Mouse (Mus musculus) layer of hippocampus, postnatal 14 days (tissue): ENCODE measurements around the gene Rsph10b. TPM values are rescaled to one million over a fixed set of nuclear protein-coding genes. Genes with fewer than 3 reads are reported as not detected.

Experiments
- DNase-seq, 2 experiments: peaks; one replicate each; pipeline ENCODE4 v3.0.0; 2021 to 2022; ENCODE audit warnings: low spot score in 2 of 2, mixed read lengths in 1 of 2
- total RNA-seq, 2 experiments: library from RNA; stranded (reverse); gene quantifications; 2 replicates each; pipeline ENCODE4 v1.2.3; 2021

Rsph10b gene
- total RNA-seq, 2 experiments from 2014 or later: 3.0 to 5.4 TPM

DNA sequence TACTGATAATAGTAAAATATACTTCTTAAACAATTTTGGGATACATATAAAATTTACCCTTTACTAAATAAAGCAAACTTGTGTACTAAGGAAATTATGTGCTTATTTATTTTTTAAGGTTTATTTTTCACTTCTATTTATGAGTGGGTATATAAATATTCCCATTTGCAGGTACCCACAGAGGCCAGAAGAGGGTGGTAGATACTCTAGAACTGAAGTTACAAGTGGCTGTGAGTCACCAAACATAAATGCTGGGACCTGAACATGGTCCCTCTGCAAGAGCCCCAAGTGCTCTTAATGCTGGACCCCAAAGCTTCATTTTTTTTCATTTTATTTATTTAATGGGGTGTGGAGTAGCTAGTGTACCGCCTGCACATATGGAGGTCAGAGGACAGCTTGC, 1.0 kb downstream of the Rsph10b start:
- DNase-seq: no peak

DNA sequence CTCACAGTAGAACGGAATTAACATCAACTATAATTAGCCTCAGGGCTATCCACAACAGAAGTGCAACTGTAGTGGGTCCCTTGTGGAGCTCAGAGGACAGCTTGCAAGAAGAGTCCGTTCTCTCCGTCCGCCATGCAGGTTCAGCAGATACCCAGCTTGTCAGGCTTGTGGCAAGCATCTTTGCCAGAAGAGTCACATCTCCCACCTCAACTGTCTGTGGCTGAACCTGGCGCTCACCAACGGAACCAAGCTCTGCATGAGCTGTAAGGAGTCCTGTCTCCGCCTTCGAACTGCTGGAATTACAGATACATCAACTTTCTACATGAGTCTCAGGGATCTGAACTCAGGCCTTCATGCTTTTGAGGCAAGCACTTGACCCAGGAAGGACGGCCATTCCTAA, 3.3 kb downstream of the Rsph10b start:
- no peak for DNase-seq

DNA sequence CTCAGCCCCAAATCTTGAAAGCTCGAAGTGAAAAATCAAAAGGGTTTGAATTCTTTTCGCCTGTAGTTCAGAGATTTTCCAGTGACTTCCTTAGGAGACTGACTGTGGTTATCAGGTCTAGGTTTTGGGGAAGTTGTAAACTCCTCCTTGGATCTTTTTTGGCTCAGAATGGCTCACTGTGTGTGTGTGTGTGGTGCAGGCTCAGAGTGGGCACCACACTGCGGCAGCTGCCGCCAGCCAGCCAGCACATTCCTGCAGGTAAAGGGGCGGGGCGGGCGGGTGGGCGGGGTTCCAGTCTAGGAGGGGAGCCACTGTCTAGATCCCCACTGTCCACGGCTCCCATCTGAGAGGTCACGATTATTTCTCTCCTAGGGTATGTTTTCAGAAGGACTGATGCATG, 8.8 kb downstream of the Rsph10b start:
- DNase-seq: no peak

DNA sequence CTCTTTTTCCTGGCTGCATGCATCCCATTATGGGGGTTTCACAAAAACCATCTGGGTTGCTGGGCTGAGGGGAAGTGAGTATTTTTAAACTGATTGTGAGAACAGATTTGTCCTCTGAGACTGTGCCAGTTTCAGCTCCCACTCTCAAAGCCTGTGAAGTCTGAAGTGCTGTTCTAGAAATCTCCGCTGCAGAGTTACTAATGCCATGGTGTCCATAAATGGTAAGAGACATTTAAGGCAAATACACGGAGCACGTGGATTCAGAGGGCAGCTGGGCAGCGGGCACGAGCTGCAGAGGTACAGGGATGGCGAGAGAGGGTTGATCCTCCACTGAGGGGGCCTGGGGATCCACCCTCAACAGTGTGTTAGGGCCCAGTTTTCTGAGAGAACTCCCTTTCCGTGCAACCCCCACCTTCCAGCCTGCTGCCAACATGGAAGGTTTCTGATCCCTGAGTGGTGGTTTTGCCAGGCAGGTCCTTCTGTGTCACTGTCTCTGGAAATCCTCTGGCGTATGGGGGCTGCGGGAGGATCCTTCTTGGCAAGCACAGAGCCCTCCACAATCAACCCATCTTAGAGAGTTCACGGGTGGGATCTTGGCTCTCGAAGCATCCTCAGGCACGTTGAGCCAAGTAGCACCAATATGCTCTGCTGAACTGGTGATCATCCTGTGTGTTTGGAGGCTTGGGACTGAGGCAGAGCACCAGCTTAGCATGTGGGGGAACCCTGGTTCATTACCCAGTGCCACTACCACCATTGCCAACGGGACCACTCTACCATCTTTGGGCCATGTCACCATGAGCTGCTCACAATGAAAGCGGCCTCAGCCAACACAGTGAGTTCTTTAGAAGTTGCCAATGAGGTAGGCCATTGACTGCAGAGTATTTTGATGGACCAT, 10.6 kb downstream of the Rsph10b start:
- DNase-seq: peak; percentile 81 to 93

DNA sequence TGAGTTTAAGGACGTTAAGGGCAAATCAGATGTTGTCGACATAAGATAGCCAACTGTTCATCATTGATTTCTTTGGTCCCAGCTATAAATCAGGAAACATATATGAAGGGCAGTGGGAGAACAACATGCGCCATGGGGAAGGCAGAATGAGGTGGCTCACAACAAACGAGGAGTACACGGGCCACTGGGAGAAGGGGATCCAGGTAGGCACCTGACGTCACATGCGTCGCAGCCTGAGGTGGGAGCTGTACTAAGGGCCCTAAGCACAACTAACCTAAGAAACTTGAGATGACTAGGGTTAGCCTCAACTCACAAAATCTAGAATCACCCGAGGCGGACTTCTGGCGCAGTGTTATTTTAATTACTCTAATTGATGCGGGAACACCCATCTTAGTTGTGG, 15.5 kb downstream of the Rsph10b start:
- DNase-seq: no peak

DNA sequence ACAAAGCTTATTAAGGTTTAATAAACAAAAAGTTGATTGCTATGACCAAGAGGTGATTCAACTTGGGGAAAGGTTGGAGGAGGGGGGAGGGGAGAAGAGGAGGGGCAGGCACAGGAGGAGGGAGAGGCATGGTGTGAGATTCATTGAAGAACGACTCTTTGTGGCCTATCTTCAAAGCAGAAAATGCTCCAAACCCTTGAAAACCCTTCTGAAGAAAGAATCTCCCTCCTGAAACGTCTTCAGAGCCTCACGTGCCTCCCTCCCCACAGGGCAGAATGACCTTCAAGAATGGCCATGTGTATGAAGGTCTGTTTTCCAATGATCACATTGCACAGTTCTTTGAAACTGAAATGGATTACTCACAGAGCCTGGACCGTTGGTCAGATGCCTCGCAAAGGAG, 17.2 kb downstream of the Rsph10b start:
- DNase-seq: no peak

DNA sequence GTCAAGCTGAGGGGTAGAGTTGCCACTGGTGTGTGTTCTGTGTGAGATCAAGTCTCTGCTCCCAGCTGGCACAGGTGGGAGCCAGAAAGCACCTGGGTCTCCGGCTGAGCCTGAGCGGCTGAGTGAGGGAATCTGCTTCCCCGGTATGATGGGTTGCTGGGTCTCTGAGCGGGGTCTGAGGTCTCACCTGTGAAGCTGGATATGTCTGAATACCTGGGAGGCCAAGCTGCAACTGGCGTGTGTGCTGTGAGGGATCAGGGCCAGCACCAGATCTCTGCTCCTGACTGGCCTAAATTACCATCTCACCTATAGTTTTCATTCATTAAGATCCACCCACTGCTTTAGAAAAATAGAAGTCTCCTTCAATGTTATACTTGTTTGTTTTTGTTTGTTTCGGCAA, 24.3 kb downstream of the Rsph10b start:
- DNase-seq: no peak

DNA sequence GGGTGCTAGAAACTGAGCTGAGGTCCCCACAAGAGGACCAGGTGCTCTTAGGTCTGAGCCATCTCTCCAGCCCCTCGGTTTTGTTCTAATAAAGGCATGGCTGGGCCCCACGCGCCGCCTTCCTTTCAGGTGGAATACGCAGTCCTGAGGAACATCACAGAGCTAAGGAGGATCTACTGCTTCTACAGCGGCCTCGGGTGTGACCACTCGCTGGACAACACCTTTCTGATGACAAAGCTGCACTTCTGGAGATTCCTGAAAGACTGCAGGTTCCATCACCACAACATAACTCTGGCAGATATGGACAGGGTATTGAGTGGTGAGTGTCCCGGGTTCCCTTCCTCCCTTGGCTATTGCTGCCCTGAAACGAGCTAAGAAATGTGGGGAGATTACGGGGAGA, 26.7 kb downstream of the Rsph10b start:
- no peak for DNase-seq

DNA sequence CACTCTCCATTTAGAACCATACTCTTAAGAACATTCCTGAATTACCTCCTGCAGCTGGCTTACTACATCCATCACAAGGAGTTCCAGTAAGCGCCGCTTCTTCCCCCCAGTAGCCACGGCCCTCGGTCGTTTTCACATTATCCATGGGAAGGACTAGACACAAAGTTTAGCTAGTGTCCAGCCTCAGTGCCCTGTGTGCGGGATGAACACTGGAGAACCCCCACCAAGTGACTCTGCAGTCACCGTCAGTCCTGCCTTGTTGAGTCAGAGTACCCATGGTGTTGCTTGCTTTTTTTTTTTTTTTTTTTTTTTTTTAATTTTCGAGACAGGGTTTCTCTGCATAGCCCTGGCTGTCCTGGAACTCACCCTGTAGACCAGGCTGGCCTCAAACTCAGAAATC, 28.3 kb downstream of the Rsph10b start:
- DNase-seq: no peak

DNA sequence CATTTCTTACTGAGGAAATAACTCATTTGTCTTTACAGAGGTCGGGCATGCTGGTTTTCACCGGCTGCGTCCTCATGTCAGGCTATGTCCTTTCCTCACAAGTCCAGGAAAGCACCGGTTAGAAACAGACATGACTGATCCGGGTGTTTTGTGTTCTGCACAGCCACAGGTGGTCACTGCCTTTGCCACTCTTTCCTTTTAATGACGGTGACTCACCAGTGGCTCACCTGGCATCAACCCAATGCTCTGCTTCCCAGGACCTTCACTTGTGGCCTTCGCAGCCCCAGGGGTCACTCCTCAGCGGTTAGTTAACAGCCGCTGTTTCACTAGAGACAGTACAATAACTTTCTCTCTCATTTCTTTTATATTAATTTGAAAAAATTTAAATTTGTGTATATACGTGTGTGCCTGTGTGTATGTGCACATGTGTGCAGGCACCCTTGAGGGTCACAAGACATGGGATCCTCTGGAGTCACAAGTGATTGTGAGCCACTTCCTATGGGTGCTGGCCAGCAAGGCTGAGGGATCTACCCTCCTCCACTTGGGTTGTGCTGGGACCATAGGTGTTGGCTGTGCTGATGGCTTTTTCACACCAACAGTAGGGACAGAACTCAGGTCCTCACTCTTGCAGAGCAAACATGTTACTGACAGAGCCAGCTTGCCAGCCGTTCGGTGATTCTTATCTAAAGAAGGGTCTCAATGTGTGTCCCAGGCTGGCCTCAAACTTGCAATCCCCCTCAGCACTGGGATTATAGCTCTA, 32.9 kb downstream of the Rsph10b start:
- no peak for DNase-seq

DNA sequence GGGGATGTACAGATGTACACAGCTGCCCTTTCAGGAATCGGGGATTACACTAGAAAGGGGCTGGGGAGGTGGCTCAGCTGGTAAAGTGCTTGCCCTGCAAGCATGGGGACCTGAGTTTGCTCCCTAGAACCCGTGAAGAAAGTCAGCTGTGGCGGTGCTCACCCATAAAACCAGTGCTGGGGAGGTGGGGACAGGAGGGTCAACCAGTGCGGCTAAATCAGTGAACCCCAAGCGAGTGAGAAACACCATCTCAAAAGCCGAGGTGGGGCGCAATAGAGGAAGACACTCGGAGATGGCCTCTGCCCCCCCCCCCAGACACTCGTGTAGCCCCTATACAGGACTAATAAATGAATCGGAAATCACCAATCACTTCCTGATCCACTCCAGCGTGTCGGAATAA, 33.8 kb downstream of the Rsph10b start:
- no peak for DNase-seq

DNA sequence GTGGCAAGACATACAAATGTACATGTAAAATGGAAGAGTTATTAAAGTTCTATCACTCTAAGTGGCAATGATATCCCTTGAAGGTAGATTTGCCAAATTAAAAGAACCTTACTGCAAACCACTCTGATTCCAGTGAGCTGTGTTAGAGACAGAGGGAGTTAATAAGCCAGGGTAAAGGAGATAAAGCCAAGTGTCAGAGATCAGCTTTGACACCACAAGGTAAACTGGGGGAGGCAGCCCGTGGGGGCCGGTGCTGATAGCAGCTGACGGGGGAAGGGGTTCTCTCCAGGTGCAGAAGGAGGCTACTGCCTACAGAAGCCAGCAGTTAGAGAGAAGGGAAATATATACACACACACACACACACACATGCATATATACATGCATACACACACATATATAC, 39.8 kb downstream of the Rsph10b start:
- no peak for DNase-seq

DNA sequence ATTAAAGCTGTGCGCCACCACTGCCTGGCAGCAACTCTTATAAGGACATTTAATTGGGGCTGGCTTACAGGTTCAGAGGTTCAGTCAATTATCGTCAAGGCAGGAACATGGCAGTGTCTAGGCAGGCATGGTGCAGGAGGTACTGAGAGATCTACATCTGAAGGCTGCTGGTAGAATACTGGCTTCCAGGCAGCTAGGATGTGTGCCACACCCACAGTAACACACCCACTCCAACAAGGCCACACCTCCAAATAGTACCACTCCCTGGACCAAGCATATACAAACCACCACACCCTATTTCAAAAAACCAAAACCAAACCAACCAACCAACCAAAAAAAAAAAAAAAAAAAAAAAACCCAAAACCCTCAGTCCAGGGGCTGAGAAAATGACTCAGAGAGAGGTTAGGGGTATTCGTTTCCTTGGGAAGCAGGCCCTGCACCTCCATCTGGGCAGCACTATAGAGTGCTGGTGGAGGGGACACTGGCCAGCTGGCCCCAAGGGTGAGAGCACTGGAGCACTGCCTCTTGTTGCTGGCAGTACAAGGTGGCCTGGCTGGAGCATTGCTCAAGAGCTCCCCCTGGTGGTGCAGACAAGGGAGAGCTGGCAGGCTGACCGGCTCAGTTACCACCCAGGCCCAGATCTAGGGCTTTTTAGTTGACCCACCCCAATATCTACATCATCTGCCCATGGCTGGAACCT, 42.2 kb downstream of the Rsph10b start:
- DNase-seq: peak; percentile 51 to 54

DNA sequence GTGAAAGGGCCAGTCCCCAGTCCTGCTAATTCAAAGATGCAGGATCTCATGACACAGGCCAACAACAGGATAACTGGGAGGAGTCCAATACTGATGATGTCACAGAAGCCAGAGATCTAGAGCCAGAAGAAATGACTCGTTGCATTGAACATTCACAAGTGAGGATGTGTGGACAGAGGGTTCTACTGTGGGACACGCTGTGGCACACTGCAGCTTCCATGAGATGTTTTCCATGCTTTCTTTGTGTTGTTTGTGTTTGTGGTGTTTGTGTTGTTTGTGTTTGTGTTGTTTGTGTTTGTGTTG, 42.7 kb downstream of the Rsph10b start:
- DNase-seq: no peak

DNA sequence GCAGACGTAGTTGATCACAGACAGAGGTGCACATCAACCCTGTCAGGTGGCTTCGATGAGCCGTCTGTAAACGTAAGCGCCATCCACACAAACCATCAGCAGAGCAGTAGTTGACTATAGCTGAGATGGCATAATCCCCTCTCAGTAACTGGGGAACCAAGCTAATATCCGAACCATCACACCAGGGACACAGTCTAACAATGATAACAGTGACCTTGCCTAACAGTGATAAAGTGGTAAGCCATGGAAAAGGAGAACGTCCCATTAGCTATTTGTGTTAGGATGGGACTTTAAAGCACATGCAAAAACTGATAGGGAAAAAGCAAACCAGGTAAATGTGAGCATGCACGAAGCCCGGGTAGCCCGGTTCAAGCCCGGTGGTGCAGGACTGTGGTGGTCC, 43.4 kb downstream of the Rsph10b start:
- no peak for DNase-seq

DNA sequence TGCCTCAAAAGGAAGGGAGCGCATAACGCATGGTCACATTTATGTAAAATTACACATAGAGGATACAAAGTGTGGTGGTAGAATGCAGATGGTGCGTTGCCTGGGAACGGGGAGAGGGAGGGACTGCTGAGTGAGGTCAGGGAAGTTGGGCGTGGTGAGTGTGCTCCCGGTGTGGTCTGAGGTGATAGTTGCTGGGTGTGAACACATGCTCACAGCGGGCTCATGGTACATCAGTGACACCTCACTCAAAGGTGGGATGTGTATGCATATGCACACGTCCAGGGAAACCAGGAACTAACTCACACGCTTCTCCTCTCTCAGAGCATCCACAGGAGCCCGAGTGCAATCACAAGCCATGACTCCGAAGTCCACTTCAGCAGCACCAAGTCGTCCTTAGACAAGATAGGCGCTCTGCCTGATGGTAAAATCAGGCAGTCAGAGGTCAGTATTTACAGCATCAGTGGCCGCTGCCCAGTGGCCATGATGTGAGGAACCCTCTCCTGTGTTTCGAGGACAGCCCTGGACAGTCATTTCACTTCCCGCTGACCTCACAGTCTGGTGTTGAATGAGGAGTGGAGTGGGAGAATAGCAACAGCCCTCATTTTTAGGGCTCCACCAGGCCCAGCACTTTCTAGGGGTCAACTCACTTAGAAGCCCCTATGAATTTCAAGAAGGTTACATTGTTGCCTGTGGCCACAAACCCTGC, 44.0 kb downstream of the Rsph10b start:
- no peak for DNase-seq

DNA sequence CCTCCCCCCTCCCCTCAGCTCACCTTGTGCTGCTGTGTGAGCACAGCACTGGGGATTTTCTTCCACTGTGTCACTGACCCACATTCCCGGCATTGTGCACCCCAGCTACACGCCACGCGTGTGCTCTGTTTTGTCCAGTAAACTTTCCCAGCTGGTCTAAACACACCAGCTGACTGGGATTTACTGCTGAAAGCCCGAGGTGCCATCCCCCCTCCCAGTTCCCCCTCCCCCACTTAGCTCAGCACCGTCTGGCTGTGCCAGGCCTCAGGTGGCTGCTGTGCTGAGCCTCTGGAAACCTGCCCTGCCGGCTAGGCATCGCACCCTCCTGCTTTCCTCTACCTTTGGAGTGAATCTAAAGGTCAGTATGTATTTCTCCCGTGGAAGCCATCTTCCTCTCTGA, 48.0 kb downstream of the Rsph10b start:
- no peak for DNase-seq

DNA sequence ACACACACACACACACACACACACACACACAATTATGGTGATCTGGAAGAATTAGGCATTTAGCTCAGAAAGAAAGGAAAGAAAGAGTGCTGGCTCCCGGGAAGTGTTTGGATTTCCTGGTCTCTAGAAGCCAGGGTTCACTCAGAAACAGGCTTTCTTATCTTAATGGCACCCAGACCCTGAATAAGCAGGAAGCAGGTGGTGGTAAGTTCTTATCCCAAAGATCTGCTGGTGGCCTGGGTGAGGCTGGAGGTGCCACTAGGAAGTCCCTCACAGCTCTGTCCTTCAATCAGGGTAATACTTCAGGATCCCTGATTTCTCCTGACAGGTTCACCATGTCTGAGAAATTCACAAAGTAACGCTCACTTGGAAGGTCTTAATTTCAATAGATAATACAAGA, 49.5 kb downstream of the Rsph10b start:
- no peak for DNase-seq

DNA sequence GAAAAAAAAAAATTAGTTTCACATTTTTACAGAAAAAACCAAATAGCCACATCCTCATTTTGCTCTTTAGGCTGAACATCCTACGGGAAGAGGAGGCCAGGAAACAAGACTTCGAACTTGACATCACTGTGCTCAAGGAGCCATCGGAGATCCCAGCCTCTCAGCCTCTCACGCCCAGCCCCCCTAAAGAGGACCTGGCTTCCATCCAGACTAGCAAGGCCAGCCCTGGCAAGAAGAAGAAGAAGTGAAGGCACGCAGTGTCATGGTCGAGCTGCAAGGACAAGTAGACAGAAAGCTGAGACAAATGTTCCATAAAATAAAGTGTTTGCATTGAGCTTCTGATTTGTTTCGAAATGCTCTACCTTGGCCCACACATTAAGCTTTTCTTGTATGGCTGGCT, 52.5 kb downstream of the Rsph10b start:
- DNase-seq: no peak

DNA sequence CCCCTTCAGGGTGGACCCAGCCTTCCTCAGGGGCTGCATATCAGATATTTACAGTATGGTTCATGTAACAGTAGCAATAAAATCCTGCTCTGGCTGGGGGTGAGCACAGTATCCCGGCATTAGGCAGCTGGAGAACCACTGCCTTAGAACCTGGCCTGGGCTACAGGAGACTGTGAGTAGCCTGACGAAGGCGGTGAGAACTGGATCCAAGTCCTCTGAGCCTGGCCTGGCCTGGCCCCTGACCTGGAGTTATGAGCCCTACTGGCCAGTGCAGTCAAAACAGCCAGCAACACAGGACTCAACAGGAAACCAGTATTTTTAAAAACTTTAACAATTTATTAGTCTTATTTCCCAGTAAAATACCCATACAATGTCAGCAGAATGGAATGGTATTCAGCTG, 54.8 kb downstream of the Rsph10b start:
- DNase-seq: no peak

DNA sequence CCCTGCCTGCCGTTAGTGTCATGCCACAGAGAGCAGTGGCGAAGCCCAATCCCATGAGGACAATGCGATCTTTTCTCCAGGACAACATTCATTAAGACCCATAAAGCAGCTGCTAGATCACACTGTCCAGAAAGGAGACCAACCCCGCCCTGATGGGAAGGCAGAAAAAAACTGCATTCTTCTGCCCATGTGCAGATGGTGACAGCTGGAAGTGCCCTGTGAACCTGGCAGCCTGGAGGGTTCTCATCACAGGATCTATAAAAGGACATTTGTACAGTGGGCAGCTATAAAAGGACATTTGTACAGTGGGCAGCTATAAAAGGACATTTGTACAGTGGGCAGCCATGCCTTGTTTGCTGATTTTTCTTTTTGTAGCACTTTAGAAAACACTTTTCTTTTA, 56.2 kb downstream of the Rsph10b start:
- DNase-seq: peak in 1 of 2 experiments; percentile 38

DNA sequence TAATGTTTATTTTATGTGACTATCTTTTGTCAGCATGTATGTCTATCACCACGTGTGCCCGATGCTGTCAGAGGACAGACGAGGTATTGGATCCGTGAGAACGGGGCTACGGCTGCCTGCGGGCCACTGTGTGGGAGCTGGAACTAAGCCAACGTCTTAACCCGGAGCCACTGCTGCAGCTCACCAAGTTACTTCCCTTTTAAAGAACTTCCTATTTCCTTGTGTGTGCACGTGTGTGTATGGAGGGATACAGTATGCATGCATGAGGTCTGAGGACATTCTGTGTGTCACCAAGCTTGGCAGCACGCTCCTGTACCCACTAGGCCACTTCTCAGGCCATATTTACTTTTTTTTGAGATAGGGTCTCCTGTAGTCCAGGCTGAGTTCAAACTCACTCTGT, 57.3 kb downstream of the Rsph10b start:
- DNase-seq: no peak
